Comparison of ENCODE assay signal across 28 mouse cellular contexts in genomic region chr8:45363220-45363619, GRCm38 (mm10). TPM values are rescaled to one million over a fixed set of nuclear protein-coding genes. Genes with fewer than 3 reads are reported as not detected.
A peak's percentile ranks its signal among the peaks of the same experiment; 100 is the strongest.
DNase-seq lines count a peak whose midpoint lies in the region; ATAC-seq and TF ChIP-seq lines count a peak whose summit lies in the region.
"Had no signal": no experiment of that assay in that cellular context is flagged by ENCODE, and none has a peak within 500 bp of the region (broad histone marks: within the 10 kb centered on the region; RNA-seq: fewer than 3 reads in every experiment).

No protein-coding gene starts in this region.

- no peak overlapping the region for H3K27ac ChIP-seq in kidney, adult 2 months (ENCODE audit: insufficient read depth, low read depth, low read length)
- H3K27ac ChIP-seq in liver, embryonic 13.5 days, result no peak overlapping the region
- H3K27ac ChIP-seq in liver, embryonic 16.5 days (ENCODE audit: low read length), result no peak overlapping the region
- H3K27ac ChIP-seq in midbrain, embryonic 14.5 days (replicated peaks; ENCODE audit: low read depth, low read length), result no peak overlapping the region
- H3K27ac ChIP-seq: embryonic facial prominence, embryonic 12.5 days; embryonic facial prominence, embryonic 15.5 days; hindbrain, embryonic 12.5 days; hindbrain, embryonic 15.5 days had no signal

- peak; percentile 61 for DNase-seq in kidney, adult 2 months
- no peak for DNase-seq in kidney, adult 11 months
- DNase-seq in kidney, postnatal 14 days, result peak; percentile 29
- no peak for DNase-seq in kidney, postnatal 10 days
- no peak for DNase-seq in liver, embryonic 13.5 days
- no peak for DNase-seq in liver
- DNase-seq in midbrain, embryonic 14.5 days, result no peak
- DNase-seq: adrenal gland, adult 2 months; adrenal gland, postnatal 14 days; B cell, adult 2 months; cerebellum, adult 11 months; cerebellum, adult 2 months; cerebellum, adult 9-11 months; cerebellum, postnatal 25 days; forebrain, postnatal 0 days; gastrocnemius, postnatal 25 days had no signal

- H3K4me1 ChIP-seq in kidney, adult 2 months (ENCODE audit: control insufficient read depth, insufficient read depth, low read length), result no peaks in the 10 kb centered on the region
- no peaks in the 10 kb centered on the region for H3K4me1 ChIP-seq in liver, embryonic 13.5 days (replicated peaks)
- no peaks in the 10 kb centered on the region for H3K4me1 ChIP-seq in liver, embryonic 16.5 days (ENCODE audit: control insufficient read depth, low read depth, low read length)
- 0 out of 2 replicates have a peak, but pooled peaks cover 4% of the 10 kb centered on the region for H3K4me1 ChIP-seq in midbrain, embryonic 14.5 days (ENCODE audit: control insufficient read depth, insufficient read depth, low read length)
- H3K4me1 ChIP-seq: embryonic facial prominence, embryonic 12.5 days; embryonic facial prominence, embryonic 15.5 days; hindbrain, embryonic 12.5 days had no signal

- H3K36me3 ChIP-seq in kidney, adult 2 months (ENCODE audit: control insufficient read depth, insufficient read depth, low read length), result no peaks in the 10 kb centered on the region
- no peaks in the 10 kb centered on the region for H3K36me3 ChIP-seq in liver, embryonic 13.5 days
- no peaks in the 10 kb centered on the region for H3K36me3 ChIP-seq in liver, embryonic 16.5 days (ENCODE audit: control insufficient read depth, insufficient read depth)
- no peaks in the 10 kb centered on the region for H3K36me3 ChIP-seq in midbrain, embryonic 14.5 days (ENCODE audit: control insufficient read depth, insufficient read depth, low read length)
- H3K36me3 ChIP-seq: embryonic facial prominence, embryonic 12.5 days; embryonic facial prominence, embryonic 15.5 days; hindbrain, embryonic 12.5 days; hindbrain, embryonic 15.5 days had no signal

- no peak overlapping the region for H3K4me3 ChIP-seq in kidney, adult 2 months (ENCODE audit: insufficient read depth, low read depth, low read length)
- H3K4me3 ChIP-seq in liver, embryonic 13.5 days (replicated peaks), result no peak overlapping the region
- H3K4me3 ChIP-seq in liver, embryonic 16.5 days (ENCODE audit: low read depth, low read length), result no peak overlapping the region
- no peak overlapping the region for H3K4me3 ChIP-seq in midbrain, embryonic 14.5 days (replicated peaks; ENCODE audit: low read depth, low read length)
- H3K4me3 ChIP-seq: embryonic facial prominence, embryonic 12.5 days; embryonic facial prominence, embryonic 15.5 days; hindbrain, embryonic 12.5 days; hindbrain, embryonic 15.5 days had no signal

- 57% methylated on average over 1 of the region's 1 CpGs for WGBS in kidney, adult 2 months
- 65% methylated on average over 1 of the region's 1 CpGs for WGBS in liver, embryonic 13.5 days (ENCODE audit: insufficient replicate concordance)
- 69% methylated on average over 1 of the region's 1 CpGs for WGBS in liver, embryonic 16.5 days (ENCODE audit: insufficient replicate concordance)
- 94% methylated on average over 1 of the region's 1 CpGs for WGBS in midbrain, embryonic 14.5 days

- no peak for TF ChIP-seq CTCF in kidney, adult 2 months (conservative IDR thresholded peaks at IDR 0.05; ENCODE audit: insufficient read depth, insufficient read length, low read depth, low read length)

- ATAC-seq in liver, embryonic 13.5 days (ENCODE audit: low read depth), result peak; percentile 48; the same call in 1 of the 2 replicates
- ATAC-seq in liver, embryonic 16.5 days (ENCODE audit: low read depth), result peak; percentile 81
- ATAC-seq in midbrain, embryonic 14.5 days (ENCODE audit: low FRiP score, low TSS enrichment), result no peak
- ATAC-seq: forebrain, embryonic 14.5 days; forebrain, postnatal 0 days had no signal

- H3K9me3 ChIP-seq in liver, embryonic 13.5 days (replicated peaks), result no peaks in the 10 kb centered on the region
- H3K9me3 ChIP-seq in liver, embryonic 16.5 days (replicated peaks; ENCODE audit: control insufficient read depth, low read length), result no peaks in the 10 kb centered on the region
- no peaks in the 10 kb centered on the region for H3K9me3 ChIP-seq in midbrain, embryonic 14.5 days (ENCODE audit: control insufficient read depth, low read length)
- H3K9me3 ChIP-seq: embryonic facial prominence, embryonic 12.5 days; embryonic facial prominence, embryonic 15.5 days; hindbrain, embryonic 12.5 days; hindbrain, embryonic 15.5 days had no signal

- H3K9ac ChIP-seq in liver, embryonic 13.5 days, result no peak overlapping the region
- H3K9ac ChIP-seq in liver, embryonic 16.5 days (ENCODE audit: low read depth, low read length), result no peak overlapping the region
- H3K9ac ChIP-seq in midbrain, embryonic 14.5 days (replicated peaks; ENCODE audit: low read length), result no peak overlapping the region
- H3K9ac ChIP-seq: embryonic facial prominence, embryonic 12.5 days; embryonic facial prominence, embryonic 15.5 days; forebrain, postnatal 0 days; hindbrain, embryonic 12.5 days; hindbrain, embryonic 15.5 days had no signal

- no peak overlapping the region for H3K4me2 ChIP-seq in liver, embryonic 13.5 days
- no peak overlapping the region for H3K4me2 ChIP-seq in liver, embryonic 16.5 days (ENCODE audit: low read depth, low read length)
- no peak overlapping the region for H3K4me2 ChIP-seq in midbrain, embryonic 14.5 days (ENCODE audit: low read length)
- H3K4me2 ChIP-seq: embryonic facial prominence, embryonic 12.5 days; embryonic facial prominence, embryonic 15.5 days; heart, embryonic 11.5 days; hindbrain, embryonic 12.5 days; hindbrain, embryonic 15.5 days had no signal

- no peaks in the 10 kb centered on the region for H3K27me3 ChIP-seq in kidney, adult 2 months (replicated peaks; ENCODE audit: control insufficient read depth, insufficient read depth, low read length)
- H3K27me3 ChIP-seq in liver, embryonic 13.5 days, result peaks cover 5% of the 10 kb centered on the region; the same call in 1 of the 2 replicates
- H3K27me3 ChIP-seq in liver, embryonic 16.5 days (ENCODE audit: control insufficient read depth, insufficient read depth, low read depth, low read length), result no peaks in the 10 kb centered on the region
- H3K27me3 ChIP-seq in midbrain, embryonic 14.5 days (ENCODE audit: control insufficient read depth, insufficient read depth, low read length), result no peaks in the 10 kb centered on the region
- H3K27me3 ChIP-seq: CH12.LX; embryonic facial prominence, embryonic 12.5 days; embryonic facial prominence, embryonic 15.5 days; hindbrain, embryonic 12.5 days; hindbrain, embryonic 15.5 days had no signal

- no peak for TF ChIP-seq POLR2A in kidney, adult 2 months (IDR thresholded peaks at IDR 0.05; ENCODE audit: low read depth, low read length)

RNA-seq across cellular contexts. Expression of gene Fam149a, which starts 18.9 kb away (rescaled TPM):
- 31.0 and 31.6 TPM in 2 replicates for polyA plus RNA-seq in kidney, adult 2 months (2012; rRNA removed)
- polyA plus RNA-seq in liver, embryonic 13.5 days (2015; fragmentation: Nextera tagmentation; extraction: Ambion mirVana), result 1.6 and 2.2 TPM in 2 replicates
- 1.6 and 1.8 TPM in 2 replicates for polyA plus RNA-seq in liver, embryonic 16.5 days (2015; fragmentation: Nextera tagmentation; extraction: Ambion mirVana)
- 8.7 and 9.9 TPM in 2 replicates for polyA plus RNA-seq in midbrain, embryonic 14.5 days (2014; fragmentation: Nextera tagmentation; extraction: Ambion mirVana)

RNA-seq across cellular contexts. Expression of gene Cyp4v3, which starts 30.2 kb away (rescaled TPM):
- polyA plus RNA-seq in kidney, adult 2 months (2012; rRNA removed), result 1.4 and 1.8 TPM in 2 replicates
- polyA plus RNA-seq in liver, embryonic 13.5 days (2015; fragmentation: Nextera tagmentation; extraction: Ambion mirVana), result 3.0 and 3.7 TPM in 2 replicates
- polyA plus RNA-seq in liver, embryonic 16.5 days (2015; fragmentation: Nextera tagmentation; extraction: Ambion mirVana), result 6.4 and 6.5 TPM in 2 replicates
- polyA plus RNA-seq in midbrain, embryonic 14.5 days (2014; fragmentation: Nextera tagmentation; extraction: Ambion mirVana), result 1.4 and 1.7 TPM in 2 replicates

RNA-seq across cellular contexts. Expression of gene Tlr3, which starts 47.7 kb away (rescaled TPM):
- 4.5 and 4.6 TPM in 2 replicates for polyA plus RNA-seq in kidney, adult 2 months (2012; rRNA removed)
- polyA plus RNA-seq in liver, embryonic 13.5 days (2015; fragmentation: Nextera tagmentation; extraction: Ambion mirVana), result 0.45 and 0.54 TPM in 2 replicates
- 0.92 and 1.0 TPM in 2 replicates for polyA plus RNA-seq in liver, embryonic 16.5 days (2015; fragmentation: Nextera tagmentation; extraction: Ambion mirVana)
- polyA plus RNA-seq in midbrain, embryonic 14.5 days (2014; fragmentation: Nextera tagmentation; extraction: Ambion mirVana), result 0.65 and 2.0 TPM in 2 replicates

RNA-seq across cellular contexts. Expression of gene Gm45753, which starts 55.0 kb away (rescaled TPM):
- 0.25 and 0.48 TPM in 2 replicates for polyA plus RNA-seq in kidney, adult 2 months (2012; rRNA removed)
- 3.9 and 5.3 TPM in 2 replicates for polyA plus RNA-seq in liver, embryonic 13.5 days (2015; fragmentation: Nextera tagmentation; extraction: Ambion mirVana)
- polyA plus RNA-seq in liver, embryonic 16.5 days (2015; fragmentation: Nextera tagmentation; extraction: Ambion mirVana), result 21.6 and 26.5 TPM in 2 replicates
- not detected in 2 replicates for polyA plus RNA-seq in midbrain, embryonic 14.5 days (2014; fragmentation: Nextera tagmentation; extraction: Ambion mirVana)
- polyA plus RNA-seq: adrenal gland, adult 2 months; cerebellum, adult 2 months; embryonic facial prominence, embryonic 12.5 days; forebrain, embryonic 11.5 days; forebrain, embryonic 14.5 days; frontal cortex, adult 2 months; heart, embryonic 11.5 days; heart, embryonic 14.5 days; heart, postnatal 0 days; hindbrain, embryonic 12.5 days; hindbrain, embryonic 15.5 days had no signal

Comparison
In these comparisons a context has a peak if more than half of its experiments do, and no peak if none do; other contexts are left out.
1. DNase-seq: peak in kidney, adult 2 months (single experiment) and kidney, postnatal 14 days (single experiment); none in kidney, adult 11 months (single experiment), kidney, postnatal 10 days (single experiment), liver, embryonic 13.5 days (single experiment), liver (single experiment) and midbrain, embryonic 14.5 days (single experiment).